Mouse (Mus musculus): ENCODE results near the gene Il17rd. TPM values are rescaled to one million over a fixed set of nuclear protein-coding genes. Genes with fewer than 3 reads are reported as not detected.

Gene Il17rd
- polyA plus RNA-seq, 1 experiment from 2014 or later = 0.12 TPM

DNA sequence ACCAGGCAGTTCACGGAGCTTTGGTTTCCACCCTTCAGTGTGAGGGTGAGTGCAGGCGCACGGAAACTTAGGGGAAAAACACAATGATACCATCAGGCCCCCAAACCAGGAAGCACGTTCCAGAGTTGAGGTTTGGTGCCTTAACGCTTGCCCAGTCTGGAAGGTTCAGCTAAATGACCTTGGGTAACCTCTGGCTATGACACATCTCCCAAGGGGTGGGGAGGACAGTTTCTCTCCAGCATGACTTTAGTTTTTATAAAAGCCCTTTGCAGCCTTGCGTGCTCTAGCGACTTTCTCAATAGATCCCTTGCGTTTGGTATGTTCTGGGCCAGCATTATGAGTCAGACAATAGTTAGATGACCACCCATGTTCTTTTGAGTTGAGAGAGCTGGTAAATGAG is 84.8 kb downstream of the Il17rd start:
- 0 out of 2 replicates have a peak, but pooled peaks have one; percentile 25 for ATAC-seq
- no peak overlapping the region for H3K4me2 ChIP-seq (ENCODE audit: low read depth, low read length)
- WGBS (ENCODE audit: insufficient replicate concordance) = 40% methylated on average over 8 of the region's 8 CpGs
- H3K27me3 ChIP-seq (ENCODE audit: insufficient read depth, low read length) = no peaks in the 10 kb centered on the region
- H3K9ac ChIP-seq (replicated peaks) = no peak overlapping the region
- no peak overlapping the region for H3K4me3 ChIP-seq (ENCODE audit: low read depth, low read length)
- no peaks in the 10 kb centered on the region for H3K4me1 ChIP-seq (ENCODE audit: insufficient read depth)
- no peaks in the 10 kb centered on the region for H3K36me3 ChIP-seq (replicated peaks; ENCODE audit: insufficient read depth, low read length)
- no peak for TF ChIP-seq CTCF (IDR thresholded peaks at IDR 0.05; ENCODE audit: low read depth)
- no peak for DNase-seq
- H3K27ac ChIP-seq (ENCODE audit: low read depth) = no peak overlapping the region
- H3K9me3 ChIP-seq (ENCODE audit: low read length) = no peaks in the 10 kb centered on the region

DNA sequence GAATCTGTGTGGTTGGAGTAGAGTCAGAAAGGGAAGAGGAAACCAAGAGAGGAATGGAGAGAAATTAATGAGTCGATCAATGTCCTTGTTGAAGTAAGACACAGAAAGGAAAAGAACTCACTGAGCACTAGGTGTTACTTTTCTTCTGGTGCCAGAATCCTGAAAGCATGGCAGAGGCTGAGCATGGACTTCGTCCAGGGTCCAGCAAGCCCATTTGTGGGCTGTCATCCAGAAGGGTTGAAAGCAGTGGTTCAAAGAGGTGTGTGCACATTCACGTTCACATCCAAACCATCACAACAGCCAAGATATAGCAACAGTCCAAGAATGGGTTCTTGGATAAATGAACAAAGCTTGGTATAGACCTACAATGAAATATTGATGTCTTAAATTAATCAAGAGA is 91.3 kb downstream of the Il17rd start:
- Histone ChIP-seq H3K36me3 (replicated peaks; ENCODE audit: insufficient read depth, low read length) (no peaks in the 10 kb centered on the region), H3K9me3 (ENCODE audit: low read length) (no peaks in the 10 kb centered on the region), H3K9ac (replicated peaks) (no peak overlapping the region), H3K4me2 (ENCODE audit: low read depth, low read length) (no peak overlapping the region), H3K4me3 (ENCODE audit: low read depth, low read length) (no peak overlapping the region), H3K4me1 (ENCODE audit: insufficient read depth) (no peaks in the 10 kb centered on the region), H3K27me3 (ENCODE audit: insufficient read depth, low read length) (no peaks in the 10 kb centered on the region), H3K27ac (ENCODE audit: low read depth) (no peak overlapping the region)
- TF ChIP-seq EP300 (IDR thresholded peaks at IDR 0.05; ENCODE audit: low read depth) (no peak), CTCF (IDR thresholded peaks at IDR 0.05; ENCODE audit: low read depth) (no peak)
- ATAC-seq = no peak
- WGBS (ENCODE audit: insufficient replicate concordance) = 74% methylated on average over 3 of the region's 3 CpGs
- no peak for DNase-seq

DNA sequence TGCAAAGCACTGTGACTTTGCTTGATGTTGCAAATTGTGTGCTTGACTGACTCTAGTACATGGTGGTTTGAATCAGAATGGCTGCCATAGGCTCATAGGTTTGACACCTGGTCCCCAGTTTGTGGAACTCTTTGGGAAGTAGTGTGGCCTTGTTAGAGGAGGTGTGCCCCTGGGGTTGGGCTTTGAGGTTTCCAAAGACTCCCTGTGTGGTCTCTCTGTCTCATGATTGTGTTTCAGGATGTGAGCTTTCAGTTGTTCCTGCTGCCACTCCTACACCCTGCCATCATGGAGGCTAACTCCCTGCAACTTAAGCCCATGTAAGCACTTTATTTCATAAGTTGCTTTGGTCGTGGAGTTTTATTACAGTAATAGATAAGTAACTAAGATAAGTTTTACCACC is 91.9 kb downstream of the Il17rd start:
- 61% methylated on average over 1 of the region's 1 CpGs for WGBS (ENCODE audit: insufficient replicate concordance)
- TF ChIP-seq EP300 (IDR thresholded peaks at IDR 0.05; ENCODE audit: low read depth) = no peak
- no peak for TF ChIP-seq CTCF (IDR thresholded peaks at IDR 0.05; ENCODE audit: low read depth)
- Histone ChIP-seq H3K4me2 (ENCODE audit: low read depth, low read length) (no peak overlapping the region), H3K4me3 (ENCODE audit: low read depth, low read length) (no peak overlapping the region), H3K36me3 (replicated peaks; ENCODE audit: insufficient read depth, low read length) (no peaks in the 10 kb centered on the region), H3K4me1 (ENCODE audit: insufficient read depth) (no peaks in the 10 kb centered on the region), H3K27me3 (ENCODE audit: insufficient read depth, low read length) (no peaks in the 10 kb centered on the region), H3K27ac (ENCODE audit: low read depth) (no peak overlapping the region), H3K9me3 (ENCODE audit: low read length) (no peaks in the 10 kb centered on the region), H3K9ac (replicated peaks) (no peak overlapping the region)
- ATAC-seq (no peak), DNase-seq (no peak)

DNA sequence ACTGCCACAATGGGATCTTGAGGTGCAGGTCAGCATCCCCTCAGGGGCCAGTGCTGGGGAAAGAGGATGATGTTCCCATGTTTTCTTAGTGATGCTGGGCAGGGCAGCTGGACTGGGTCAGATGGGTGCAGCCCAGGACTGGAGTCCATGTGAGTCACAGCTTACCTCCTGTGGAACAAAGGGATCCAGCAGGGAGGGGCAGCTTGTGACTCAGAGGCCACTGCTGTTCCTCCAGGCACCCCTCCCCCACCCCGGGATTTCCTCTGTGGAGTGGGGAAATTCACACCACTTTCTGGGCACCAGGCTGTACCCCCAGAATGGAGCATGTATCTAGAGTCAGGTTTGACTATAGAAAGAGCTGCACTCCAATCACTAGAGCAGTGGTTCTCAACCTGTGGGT is 92.8 kb downstream of the Il17rd start:
- no peak for ATAC-seq
- H3K27ac ChIP-seq (ENCODE audit: low read depth) = no peak overlapping the region
- H3K4me3 ChIP-seq (ENCODE audit: low read depth, low read length) = no peak overlapping the region
- H3K27me3 ChIP-seq (ENCODE audit: insufficient read depth, low read length) = no peaks in the 10 kb centered on the region
- H3K9me3 ChIP-seq (ENCODE audit: low read length) = no peaks in the 10 kb centered on the region
- no peak for TF ChIP-seq CTCF (IDR thresholded peaks at IDR 0.05; ENCODE audit: low read depth)
- no peak for TF ChIP-seq EP300 (IDR thresholded peaks at IDR 0.05; ENCODE audit: low read depth)
- no peak for DNase-seq
- H3K4me2 ChIP-seq (ENCODE audit: low read depth, low read length) = no peak overlapping the region
- no peaks in the 10 kb centered on the region for H3K36me3 ChIP-seq (replicated peaks; ENCODE audit: insufficient read depth, low read length)
- no peaks in the 10 kb centered on the region for H3K4me1 ChIP-seq (ENCODE audit: insufficient read depth)
- no peak overlapping the region for H3K9ac ChIP-seq (replicated peaks)
- 77% methylated on average over 1 of the region's 1 CpGs for WGBS (ENCODE audit: insufficient replicate concordance)

DNA sequence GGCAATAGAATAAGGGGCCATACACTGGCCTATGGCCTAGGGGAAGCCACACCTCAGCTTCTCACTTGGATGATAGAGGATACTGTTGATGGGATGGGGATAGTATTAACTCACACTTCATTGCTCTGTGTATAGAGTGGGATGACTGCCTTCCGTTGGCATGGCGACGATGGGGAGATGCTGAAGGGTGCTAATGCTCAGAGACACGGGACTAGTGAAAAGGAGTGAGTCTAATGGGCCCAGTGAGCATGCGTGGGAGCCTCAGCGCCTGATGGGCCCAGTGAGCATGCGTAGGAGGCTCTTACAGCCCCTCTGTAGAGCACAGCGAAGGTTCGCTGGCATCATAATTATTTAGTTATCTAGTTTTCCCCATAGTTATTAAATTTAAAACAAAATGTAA is 100.2 kb downstream of the Il17rd start:
- no peaks in the 10 kb centered on the region for H3K9me3 ChIP-seq (ENCODE audit: low read length)
- H3K27ac ChIP-seq (ENCODE audit: low read depth) = no peak overlapping the region
- WGBS (ENCODE audit: insufficient replicate concordance) = 86% methylated on average over 9 of the region's 9 CpGs
- TF ChIP-seq CTCF (IDR thresholded peaks at IDR 0.05; ENCODE audit: low read depth) (no peak), EP300 (IDR thresholded peaks at IDR 0.05; ENCODE audit: low read depth) (no peak)
- H3K4me1 ChIP-seq (ENCODE audit: insufficient read depth) = no peaks in the 10 kb centered on the region
- DNase-seq (no peak), ATAC-seq (no peak)
- H3K36me3 ChIP-seq (replicated peaks; ENCODE audit: insufficient read depth, low read length) = no peaks in the 10 kb centered on the region
- H3K9ac ChIP-seq (replicated peaks) = no peak overlapping the region
- H3K4me2 ChIP-seq (ENCODE audit: low read depth, low read length) = no peak overlapping the region
- H3K4me3 ChIP-seq (ENCODE audit: low read depth, low read length) = no peak overlapping the region
- H3K27me3 ChIP-seq (ENCODE audit: insufficient read depth, low read length) = no peaks in the 10 kb centered on the region

DNA sequence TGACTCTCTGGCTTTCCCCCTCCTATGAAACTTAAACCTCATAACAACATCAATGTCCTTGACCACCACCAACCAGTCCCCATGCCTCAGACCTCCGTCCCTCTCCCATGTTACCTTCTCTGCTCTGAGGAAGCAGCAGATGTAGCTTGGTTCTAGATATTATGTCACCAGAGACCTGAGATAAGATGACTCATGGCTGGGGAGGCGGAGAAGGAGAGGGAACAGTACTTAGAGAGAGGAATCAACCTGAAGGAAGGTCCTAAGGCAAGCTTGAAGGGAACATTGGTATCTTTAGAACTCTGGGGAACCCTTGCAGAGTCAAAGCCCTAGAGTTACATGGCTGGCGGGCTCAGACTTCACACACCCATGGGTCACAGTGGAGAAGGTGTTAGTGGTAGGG is 101.2 kb downstream of the Il17rd start:
- Histone ChIP-seq H3K27ac (ENCODE audit: low read depth) (no peak overlapping the region), H3K9ac (replicated peaks) (no peak overlapping the region), H3K4me3 (ENCODE audit: low read depth, low read length) (no peak overlapping the region), H3K36me3 (replicated peaks; ENCODE audit: insufficient read depth, low read length) (no peaks in the 10 kb centered on the region), H3K4me2 (ENCODE audit: low read depth, low read length) (no peak overlapping the region), H3K9me3 (ENCODE audit: low read length) (no peaks in the 10 kb centered on the region), H3K4me1 (ENCODE audit: insufficient read depth) (no peaks in the 10 kb centered on the region), H3K27me3 (ENCODE audit: insufficient read depth, low read length) (no peaks in the 10 kb centered on the region)
- 75% methylated on average over 3 of the region's 3 CpGs for WGBS (ENCODE audit: insufficient replicate concordance)
- ATAC-seq (no peak), DNase-seq (no peak)
- no peak for TF ChIP-seq EP300 (IDR thresholded peaks at IDR 0.05; ENCODE audit: low read depth)
- no peak for TF ChIP-seq CTCF (IDR thresholded peaks at IDR 0.05; ENCODE audit: low read depth)

DNA sequence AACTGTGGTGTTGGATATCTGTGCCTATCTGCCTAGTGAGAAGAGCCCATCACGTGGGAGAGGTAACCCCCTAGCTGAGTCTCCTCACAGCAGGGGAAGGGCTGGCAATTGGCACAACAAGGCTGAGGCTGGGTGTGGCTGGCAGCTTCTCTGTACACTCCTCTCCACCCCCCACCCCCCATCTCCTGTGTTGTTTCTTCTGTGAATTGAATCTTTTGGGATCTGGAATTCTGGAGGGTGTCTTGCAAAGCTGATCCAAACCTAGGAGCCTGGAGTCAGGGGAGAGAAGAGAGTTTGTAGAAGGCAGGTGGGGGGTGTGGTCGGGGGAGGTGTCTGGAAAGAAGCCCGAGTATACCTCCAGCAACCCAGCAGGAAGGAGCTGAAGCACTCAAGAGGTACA is 102.7 kb downstream of the Il17rd start:
- H3K4me2 ChIP-seq (ENCODE audit: low read depth, low read length) = no peak overlapping the region

More for the DNA sequence above, 102.7 kb downstream of the Il17rd start:
- no peak for DNase-seq
- Histone ChIP-seq H3K27ac (ENCODE audit: low read depth) (no peak overlapping the region), H3K27me3 (ENCODE audit: insufficient read depth, low read length) (no peaks in the 10 kb centered on the region), H3K4me3 (ENCODE audit: low read depth, low read length) (no peak overlapping the region), H3K36me3 (replicated peaks; ENCODE audit: insufficient read depth, low read length) (no peaks in the 10 kb centered on the region), H3K4me1 (ENCODE audit: insufficient read depth) (no peaks in the 10 kb centered on the region), H3K9me3 (ENCODE audit: low read length) (no peaks in the 10 kb centered on the region), H3K9ac (replicated peaks) (no peak overlapping the region)
- WGBS (ENCODE audit: insufficient replicate concordance) = 22% methylated on average over 3 of the region's 3 CpGs
- no peak for ATAC-seq
- TF ChIP-seq EP300 (IDR thresholded peaks at IDR 0.05; ENCODE audit: low read depth) (no peak), CTCF (IDR thresholded peaks at IDR 0.05; ENCODE audit: low read depth) (no peak)

Measured in liver, postnatal 0 days (tissue).